Mouse (Mus musculus) ovary, postnatal 10 days (tissue): ENCODE results near the gene Trim16.
A peak's percentile ranks its signal among the peaks of the same experiment; 100 is the strongest.

Experiments used
- DNase-seq: peaks from one replicate; pipeline ENCODE4 v3.0.0; 2022; ENCODE audit warnings: low spot score

The Trim16 gene

GRCm38 (mm10) chr11:62830387-62830786, 10.4 kb downstream of the Trim16 start:
- no peak for DNase-seq

GRCm38 (mm10) chr11:62831906-62832305, 11.9 kb downstream of the Trim16 start:
- DNase-seq, result no peak

GRCm38 (mm10) chr11:62844562-62844961, 24.5 kb downstream of the Trim16 start:
- DNase-seq, result no peak

GRCm38 (mm10) chr11:62845730-62846129, 25.7 kb downstream of the Trim16 start:
- no peak for DNase-seq

DNA sequence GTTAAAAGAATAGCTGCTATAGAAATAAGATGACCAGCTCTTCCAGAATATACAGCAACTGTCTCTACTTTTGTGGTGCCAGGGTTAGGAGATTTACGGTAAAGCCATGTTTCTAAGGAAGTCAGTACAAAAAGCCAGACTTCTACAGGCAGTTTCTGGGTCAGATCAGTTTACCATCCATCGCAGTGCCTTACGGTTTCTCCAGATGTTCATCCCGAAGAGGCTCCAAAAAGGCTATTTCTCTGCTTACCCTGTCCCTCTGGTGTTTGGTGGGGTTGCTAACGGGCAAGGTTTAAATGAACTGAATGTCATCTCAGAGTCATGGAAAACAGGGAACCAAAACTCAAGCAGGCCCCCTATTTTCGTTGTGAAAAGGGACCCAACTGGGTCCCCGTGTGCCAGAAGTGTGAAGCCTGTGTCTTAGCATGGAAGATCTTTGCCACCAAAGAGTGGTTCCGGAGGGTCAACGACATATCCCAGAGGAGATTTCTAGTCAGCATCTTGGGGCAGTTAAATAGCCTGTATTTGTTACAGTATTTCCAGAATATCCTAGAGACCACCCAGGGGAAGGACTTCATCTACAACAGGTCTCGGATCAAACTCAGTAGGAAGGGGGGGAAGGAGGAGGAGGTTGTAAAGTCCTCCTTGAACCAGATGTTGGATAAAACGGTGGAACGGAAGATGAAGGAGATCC, 27.1 kb downstream of the Trim16 start, which contains the start of gene Fbxw10:
Gene Fbxw10 (plus strand): TSS at position 109 of the 694 bp plus-strand sequence.
- peak; percentile 11 for DNase-seq

GRCm38 (mm10) chr11:62847655-62848191, 27.7 kb downstream of the Trim16 start:
- no peak for DNase-seq

GRCm38 (mm10) chr11:62848301-62848700, 28.3 kb downstream of the Trim16 start:
- DNase-seq, result no peak

DNA sequence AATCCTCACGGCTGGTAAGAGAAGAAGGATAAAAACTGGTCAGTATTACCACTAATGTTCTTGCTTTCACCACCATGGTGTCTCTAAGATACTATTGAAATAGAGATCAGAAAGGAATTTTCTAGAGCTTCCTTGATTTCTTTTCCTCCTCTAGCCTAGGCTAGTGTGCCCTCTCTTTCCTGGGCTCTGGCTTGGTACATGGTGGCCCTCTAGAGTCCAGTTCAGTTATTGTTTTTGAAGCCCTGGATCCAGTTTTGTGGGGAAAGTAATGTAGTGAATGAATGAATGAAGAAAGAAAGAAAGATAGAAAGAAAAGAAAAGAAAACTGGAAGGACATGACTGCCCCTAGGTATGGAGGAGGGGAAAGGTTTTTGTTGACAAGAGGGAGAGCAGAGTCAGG, 31.2 kb downstream of the Trim16 start:
- DNase-seq, result no peak

GRCm38 (mm10) chr11:62853334-62853733, 33.3 kb downstream of the Trim16 start:
- DNase-seq, result no peak

GRCm38 (mm10) chr11:62865562-62865961, 45.5 kb downstream of the Trim16 start:
- DNase-seq, result no peak

DNA sequence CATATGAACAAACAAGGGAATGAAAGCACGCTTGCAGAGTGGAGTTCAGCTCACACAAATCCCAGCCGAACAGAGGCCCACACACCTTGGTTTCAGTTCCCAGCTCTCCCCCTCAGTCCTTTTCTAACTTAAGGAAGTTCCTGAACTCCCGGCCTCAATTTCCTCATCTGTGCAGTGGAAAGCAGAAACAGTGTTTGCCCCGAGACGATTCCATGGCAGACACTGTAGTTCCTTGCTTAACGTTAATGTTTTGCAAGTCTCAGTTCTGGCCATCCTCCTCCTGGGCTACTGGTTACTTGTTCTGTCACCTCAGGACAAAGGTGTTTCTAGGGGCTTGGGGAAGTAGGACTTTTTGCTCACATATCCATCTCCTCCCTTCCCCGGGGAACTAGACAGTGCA, 46.7 kb downstream of the Trim16 start:
- DNase-seq, result no peak

- DNase-seq, result no peak
These were observed 49.2 kb downstream of the Trim16 start for GRCm38 (mm10) chr11:62869201-62869600.

- no peak for DNase-seq
These were observed 49.8 kb downstream of the Trim16 start for GRCm38 (mm10) chr11:62869715-62870371.

DNA sequence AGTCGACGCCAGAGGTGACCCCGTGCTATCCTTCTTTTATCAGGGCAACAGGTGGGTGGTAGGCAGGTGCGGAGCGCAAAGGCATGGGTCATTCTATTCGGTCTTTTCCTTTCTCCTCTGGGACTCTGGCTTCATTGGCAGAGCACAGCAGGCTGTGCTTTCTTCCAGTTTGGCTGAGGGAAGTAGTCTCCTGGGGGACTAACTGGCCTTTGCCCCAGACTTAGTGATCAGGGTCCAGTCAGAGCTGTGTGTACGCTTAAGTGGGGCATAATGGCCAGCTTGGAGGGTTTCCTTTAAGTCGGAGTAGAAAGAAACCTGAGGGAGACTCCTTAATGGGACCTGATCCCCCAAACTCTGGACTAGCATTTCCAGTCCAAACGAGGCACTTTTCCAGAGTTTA, 53.4 kb downstream of the Trim16 start:
- no peak for DNase-seq

DNA sequence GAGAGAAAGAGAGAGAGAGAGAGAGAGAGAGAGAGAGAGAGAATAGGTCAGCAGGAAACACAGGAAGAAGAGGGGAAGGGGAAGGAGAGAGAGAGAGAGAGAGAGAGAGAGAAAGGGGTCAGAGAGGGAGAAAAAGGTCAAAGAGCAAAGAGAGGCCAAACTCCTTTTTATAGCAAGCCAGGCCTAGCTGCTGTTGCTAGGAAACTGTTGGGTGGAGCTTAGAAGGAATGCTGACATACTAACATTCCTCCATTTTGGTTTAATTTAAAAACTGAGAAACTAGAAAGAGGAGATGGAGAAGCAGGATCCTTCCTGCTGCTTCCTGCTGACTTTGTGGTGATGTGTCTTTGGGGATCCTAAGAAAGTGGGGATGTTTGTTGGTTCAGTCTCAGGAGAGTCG, 55.7 kb downstream of the Trim16 start:
- DNase-seq, result no peak

- DNase-seq, result no peak
These were observed 56.4 kb downstream of the Trim16 start for GRCm38 (mm10) chr11:62876445-62876844.

DNA sequence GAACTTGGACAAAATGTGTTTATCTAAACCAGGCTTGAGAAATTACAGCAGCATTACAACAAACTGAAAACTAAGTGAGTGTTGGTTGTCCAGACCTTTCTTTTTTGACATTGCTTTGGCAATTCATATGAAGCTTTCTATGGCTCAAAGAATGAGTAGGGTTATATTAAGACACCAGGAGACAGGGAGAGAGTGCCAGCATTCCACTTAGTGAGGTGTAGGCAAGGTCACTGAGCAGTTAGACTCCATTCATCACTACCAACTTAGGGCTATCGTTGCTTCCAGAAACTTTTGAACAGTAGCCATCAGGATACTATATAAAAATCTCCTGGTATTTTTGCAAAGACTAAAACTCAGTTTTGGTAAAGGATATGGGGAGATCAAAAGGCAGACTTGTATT, 57.4 kb downstream of the Trim16 start:
- no peak for DNase-seq

DNA sequence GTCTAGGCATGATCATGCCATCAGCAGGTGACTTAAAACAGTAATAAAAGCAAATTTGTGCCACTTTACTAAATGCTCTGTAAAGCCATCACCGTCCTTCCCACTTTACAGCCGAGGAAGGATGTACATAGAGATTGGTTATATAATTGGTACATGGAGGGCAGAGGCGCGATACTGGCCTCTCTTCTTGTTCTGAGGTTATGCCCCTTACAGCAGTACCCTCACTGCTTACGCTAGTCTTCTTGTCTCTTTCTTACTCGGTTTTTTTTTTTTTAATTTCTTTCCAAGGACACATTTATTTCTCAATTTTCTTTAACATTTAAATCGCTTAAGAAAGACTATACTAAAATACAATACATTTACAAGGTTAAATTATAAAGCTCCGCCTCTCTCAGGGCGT, 58.7 kb downstream of the Trim16 start:
- DNase-seq, result no peak

GRCm38 (mm10) chr11:62879220-62880048, 59.4 kb downstream of the Trim16 start, which contains the start of gene Tvp23b:
Gene Tvp23b (plus strand): TSS chr11:62879455.
- DNase-seq, result peak; percentile 84

- DNase-seq, result no peak
These were observed 63.4 kb downstream of the Trim16 start for GRCm38 (mm10) chr11:62883407-62883806.

GRCm38 (mm10) chr11:62885323-62885722, 65.3 kb downstream of the Trim16 start:
- no peak for DNase-seq

DNA sequence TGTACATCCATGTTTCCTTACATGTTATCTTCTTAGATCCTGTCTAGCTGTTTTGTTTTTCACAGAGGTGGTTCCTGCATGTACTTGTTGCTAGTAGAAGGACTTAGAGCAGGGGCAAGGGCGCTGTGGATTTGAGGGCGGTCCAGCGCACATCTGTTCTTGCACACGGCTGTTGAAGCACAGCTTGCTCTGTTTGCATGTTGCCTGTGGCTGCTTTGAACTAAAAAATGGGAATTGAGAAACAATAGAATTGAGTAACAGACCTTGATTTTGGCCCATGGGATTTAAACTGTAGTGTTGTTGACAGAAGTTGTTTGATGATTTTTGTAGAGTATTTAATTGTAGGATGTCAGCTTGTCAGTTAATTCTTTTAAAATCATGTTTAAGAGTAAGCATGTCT, 70.8 kb downstream of the Trim16 start:
- no peak for DNase-seq
